Mouse (Mus musculus): ENCODE measurements around the gene Dnmt3c. TPM values are rescaled to one million over a fixed set of nuclear protein-coding genes. Genes with fewer than 3 reads are reported as not detected.
A peak's percentile ranks its signal among the peaks of the same experiment; 100 is the strongest.
"Not testable (repeated sequence)": the region's sequence is repeated elsewhere in the genome, so short reads cannot be mapped to it uniquely, and the experiment has no call there.

The Dnmt3c gene
- 0.06 and 0.10 TPM in 2 replicates for polyA plus RNA-seq (2012; rRNA removed)
- 0.08 and 0.10 TPM in 2 replicates for polyA plus RNA-seq (2014; fragmentation: Nextera tagmentation; extraction: Ambion mirVana)

GRCm38 (mm10) chr2:153696352-153696751, at the start of gene Dnmt3c:
Dnmt3c (plus strand) TSS chr2:153696652.
- no peak within 1 kb of the TSS for H3K9ac ChIP-seq (ENCODE audit: low read depth, low read length, severe bottlenecking)
- DNase-seq (ENCODE audit: low spot score) (no peak), ATAC-seq (ENCODE audit: low FRiP score, low read depth) (no peak)
- no peaks in the 10 kb centered on the region for H3K36me3 ChIP-seq (ENCODE audit: control insufficient read depth, insufficient read depth, low read length)
- H3K27me3 ChIP-seq (ENCODE audit: control insufficient read depth, insufficient read depth, low read length), result no peaks in the 10 kb centered on the region
- no peak within 1 kb of the TSS for H3K4me2 ChIP-seq (replicated peaks; ENCODE audit: low read depth, low read length, severe bottlenecking)
- TF ChIP-seq POLR2A (IDR thresholded peaks at IDR 0.05; ENCODE audit: borderline replicate concordance, extremely low read depth, insufficient read depth, insufficient read length), result no peak
- no peaks in the 10 kb centered on the region for H3K4me1 ChIP-seq (ENCODE audit: control insufficient read depth, insufficient read depth, low read length)
- no peaks in the 10 kb centered on the region for H3K9me3 ChIP-seq (ENCODE audit: control insufficient read depth, low read length)
- no peak within 1 kb of the TSS for H3K27ac ChIP-seq (replicated peaks; ENCODE audit: low read depth, low read length)
- no peak within 1 kb of the TSS for H3K4me3 ChIP-seq (replicated peaks; ENCODE audit: low read length)

- Histone ChIP-seq H3K4me2 (replicated peaks; ENCODE audit: low read depth, low read length, severe bottlenecking) (peak overlapping the region; percentile 87), H3K4me3 (replicated peaks; ENCODE audit: low read length) (peak overlapping the region; percentile 78), H3K9ac (ENCODE audit: low read depth, low read length, severe bottlenecking) (peak overlapping the region; percentile 77), H3K36me3 (ENCODE audit: control insufficient read depth, insufficient read depth, low read length) (no peaks in the 10 kb centered on the region), H3K4me1 (ENCODE audit: control insufficient read depth, insufficient read depth, low read length) (peaks cover 8% of the 10 kb centered on the region; the same call in 1 of the 2 replicates), H3K27ac (replicated peaks; ENCODE audit: low read depth, low read length) (no peak overlapping the region), H3K9me3 (ENCODE audit: control insufficient read depth, low read length) (no peaks in the 10 kb centered on the region), H3K27me3 (ENCODE audit: control insufficient read depth, insufficient read depth, low read length) (no peaks in the 10 kb centered on the region)
- TF ChIP-seq POLR2A (IDR thresholded peaks at IDR 0.05; ENCODE audit: borderline replicate concordance, extremely low read depth, insufficient read depth, insufficient read length), result no peak
- 23% methylated on average over 14 of the region's 14 CpGs for WGBS
- ATAC-seq (ENCODE audit: low FRiP score, low read depth) (peak; percentile 33), DNase-seq (ENCODE audit: low spot score) (no peak)
These were observed 47.6 kb upstream of the Dnmt3c start for GRCm38 (mm10) chr2:153648773-153649297.

GRCm38 (mm10) chr2:153649298-153650013, 47.0 kb upstream of the Dnmt3c start, which contains the start of gene Dnmt3b:
Dnmt3b (plus strand) TSS chr2:153649450.
- H3K36me3 ChIP-seq (ENCODE audit: control insufficient read depth, insufficient read depth, low read length), result no peaks in the 10 kb centered on the region
- ATAC-seq (ENCODE audit: low FRiP score, low read depth), result peak; percentile 92

GRCm38 (mm10) chr2:153650014-153650687, 46.3 kb upstream of the Dnmt3c start:
- DNase-seq (ENCODE audit: low spot score) (no peak), ATAC-seq (ENCODE audit: low FRiP score, low read depth) (peak; percentile 9; the same call in 1 of the 2 replicates)
- H3K4me2 ChIP-seq (replicated peaks; ENCODE audit: low read depth, low read length, severe bottlenecking), result peak overlapping the region; percentile 87
- peak overlapping the region; percentile 78 for H3K4me3 ChIP-seq (replicated peaks; ENCODE audit: low read length)
- no peak for TF ChIP-seq POLR2A (IDR thresholded peaks at IDR 0.05; ENCODE audit: borderline replicate concordance, extremely low read depth, insufficient read depth, insufficient read length)
- no peaks in the 10 kb centered on the region for H3K36me3 ChIP-seq (ENCODE audit: control insufficient read depth, insufficient read depth, low read length)
- H3K27me3 ChIP-seq (ENCODE audit: control insufficient read depth, insufficient read depth, low read length), result no peaks in the 10 kb centered on the region
- H3K27ac ChIP-seq (replicated peaks; ENCODE audit: low read depth, low read length), result no peak overlapping the region
- WGBS, result 5% methylated on average over 26 of the region's 28 CpGs
- H3K9ac ChIP-seq (ENCODE audit: low read depth, low read length, severe bottlenecking), result peak overlapping the region; percentile 77
- peaks cover 8% of the 10 kb centered on the region; the same call in 1 of the 2 replicates for H3K4me1 ChIP-seq (ENCODE audit: control insufficient read depth, insufficient read depth, low read length)
- H3K9me3 ChIP-seq (ENCODE audit: control insufficient read depth, low read length), result no peaks in the 10 kb centered on the region

More at GRCm38 (mm10) chr2:153649298-153650013, 47.0 kb upstream of the Dnmt3c start, which contains the start of gene Dnmt3b:
- no peaks in the 10 kb centered on the region for H3K9me3 ChIP-seq (ENCODE audit: control insufficient read depth, low read length)
- H3K4me3 ChIP-seq (replicated peaks; ENCODE audit: low read length), result peak within 1 kb of the TSS; percentile 78
- peak; percentile 66 for DNase-seq (ENCODE audit: low spot score)
- H3K27ac ChIP-seq (replicated peaks; ENCODE audit: low read depth, low read length), result no peak within 1 kb of the TSS
- H3K27me3 ChIP-seq (ENCODE audit: control insufficient read depth, insufficient read depth, low read length), result no peaks in the 10 kb centered on the region
- under 1% methylated on average over 54 of the region's 93 CpGs for WGBS
- H3K4me1 ChIP-seq (ENCODE audit: control insufficient read depth, insufficient read depth, low read length), result peaks cover 8% of the 10 kb centered on the region; the same call in 1 of the 2 replicates
- TF ChIP-seq POLR2A (IDR thresholded peaks at IDR 0.05; ENCODE audit: borderline replicate concordance, extremely low read depth, insufficient read depth, insufficient read length), result no peak
- H3K4me2 ChIP-seq (replicated peaks; ENCODE audit: low read depth, low read length, severe bottlenecking), result peak within 1 kb of the TSS; percentile 87
- peak within 1 kb of the TSS; percentile 77 for H3K9ac ChIP-seq (ENCODE audit: low read depth, low read length, severe bottlenecking)

- no peaks in the 10 kb centered on the region for H3K9me3 ChIP-seq (ENCODE audit: control insufficient read depth, low read length)
- H3K36me3 ChIP-seq (ENCODE audit: control insufficient read depth, insufficient read depth, low read length), result no peaks in the 10 kb centered on the region
- DNase-seq (ENCODE audit: low spot score) (no peak), ATAC-seq (ENCODE audit: low FRiP score, low read depth) (no peak)
- H3K27ac ChIP-seq (replicated peaks; ENCODE audit: low read depth, low read length), result no peak overlapping the region
- WGBS, result 50% methylated on average over 3 of the region's 3 CpGs
- no peak overlapping the region for H3K4me2 ChIP-seq (replicated peaks; ENCODE audit: low read depth, low read length, severe bottlenecking)
- H3K27me3 ChIP-seq (ENCODE audit: control insufficient read depth, insufficient read depth, low read length), result no peaks in the 10 kb centered on the region
- peaks cover 8% of the 10 kb centered on the region; the same call in 1 of the 2 replicates for H3K4me1 ChIP-seq (ENCODE audit: control insufficient read depth, insufficient read depth, low read length)
- no peak overlapping the region for H3K9ac ChIP-seq (ENCODE audit: low read depth, low read length, severe bottlenecking)
- no peak overlapping the region for H3K4me3 ChIP-seq (replicated peaks; ENCODE audit: low read length)
- TF ChIP-seq POLR2A (IDR thresholded peaks at IDR 0.05; ENCODE audit: borderline replicate concordance, extremely low read depth, insufficient read depth, insufficient read length), result no peak
These were observed 44.8 kb upstream of the Dnmt3c start for GRCm38 (mm10) chr2:153651681-153652080.

- H3K9ac ChIP-seq (ENCODE audit: low read depth, low read length, severe bottlenecking); H3K27ac ChIP-seq (replicated peaks; ENCODE audit: low read depth, low read length); H3K36me3 ChIP-seq (ENCODE audit: control insufficient read depth, insufficient read depth, low read length); H3K4me1 ChIP-seq (ENCODE audit: control insufficient read depth, insufficient read depth, low read length); H3K4me3 ChIP-seq (replicated peaks; ENCODE audit: low read length); DNase-seq (ENCODE audit: low spot score); H3K4me2 ChIP-seq (replicated peaks; ENCODE audit: low read depth, low read length, severe bottlenecking); H3K27me3 ChIP-seq (ENCODE audit: control insufficient read depth, insufficient read depth, low read length); H3K9me3 ChIP-seq (ENCODE audit: control insufficient read depth, low read length); ATAC-seq (ENCODE audit: low FRiP score, low read depth): not testable (repeated sequence)
- 86% methylated on average over 6 of the region's 8 CpGs for WGBS
These were observed 38.8 kb upstream of the Dnmt3c start for GRCm38 (mm10) chr2:153657659-153658058.

Measured in limb, embryonic 14.5 days (tissue).